Mouse (Mus musculus) ES-Bruce4 (cell line): ENCODE measurements around the gene Esrrg. TPM values are rescaled to one million over a fixed set of nuclear protein-coding genes. Genes with fewer than 3 reads are reported as not detected.

Experiments
- H3K27ac ChIP-seq: 2 replicates; pipeline ENCODE4 v1.5.1; 2012; ENCODE audit warnings: low read length, inconsistent platforms; ENCODE audit not compliant: insufficient read depth
- H3K27me3 ChIP-seq: 2 replicates; pipeline ENCODE4 v1.6.1; 2012; ENCODE audit warnings: mild to moderate bottlenecking, low read length, inconsistent platforms; ENCODE audit not compliant: control insufficient read depth, poor library complexity, insufficient read depth, severe bottlenecking
- H3K36me3 ChIP-seq: 2 replicates; pipeline ENCODE4 v1.6.1; 2012; ENCODE audit warnings: inconsistent platforms, mild to moderate bottlenecking, low read length, moderate library complexity; ENCODE audit not compliant: control insufficient read depth, poor library complexity, insufficient read depth, severe bottlenecking
- H3K4me1 ChIP-seq: one replicate; pipeline ENCODE4 v1.8.1; 2011; ENCODE audit warnings: low read length; ENCODE audit not compliant: control insufficient read depth, insufficient read depth
- H3K4me3 ChIP-seq: 2 replicates; pipeline ENCODE4 v1.5.1; 2011; ENCODE audit warnings: low read depth, mild to moderate bottlenecking, low read length
- H3K9ac ChIP-seq: 2 replicates; pipeline ENCODE4 v1.6.1; 2012; ENCODE audit warnings: low read depth, mild to moderate bottlenecking, inconsistent platforms; ENCODE audit not compliant: poor library complexity, severe bottlenecking
- H3K9me3 ChIP-seq: replicated peaks from 2 replicates; pipeline ENCODE4 v1.6.1; 2012; ENCODE audit warnings: mild to moderate bottlenecking, low read length, inconsistent platforms; ENCODE audit not compliant: control insufficient read depth, poor library complexity, insufficient read depth, severe bottlenecking
- CTCF ChIP-seq: IDR thresholded peaks from one replicate; pipeline ENCODE4 v1.8.1; 2011; ENCODE audit warnings: low read depth, low read length
- EP300 ChIP-seq: IDR thresholded peaks from 2 replicates; pipeline ENCODE4 v1.6.1; 2011; ENCODE audit warnings: low read depth, low read length; ENCODE audit not compliant: insufficient read depth
- POLR2A ChIP-seq: IDR thresholded peaks from one replicate; pipeline ENCODE4 v1.8.1; 2011; ENCODE audit warnings: low read length; ENCODE audit not compliant: insufficient read depth
- polyA plus RNA-seq: library from polyadenylated mRNA; stranded (reverse); fragments of >200 nt; gene quantifications from 2 replicates; pipeline ENCODE4 v1.2.4, GENCODE M21; 2011; ENCODE audit warnings: low read depth; ENCODE audit not compliant: missing spikeins, insufficient read depth, insufficient read length

Gene Esrrg
- polyA plus RNA-seq, 1 experiment = not detected

GRCm38 (mm10) chr1:187823351-187823750 is 214.8 kb downstream of the Esrrg start:
- Histone ChIP-seq H3K36me3 (no peaks in the 10 kb centered on the region), H3K9ac (no peak overlapping the region), H3K27me3 (no peaks in the 10 kb centered on the region), H3K4me3 (no peak overlapping the region), H3K27ac (no peak overlapping the region), H3K4me1 (no peaks in the 10 kb centered on the region), H3K9me3 (no peaks in the 10 kb centered on the region)
- no peak for TF ChIP-seq POLR2A

GRCm38 (mm10) chr1:187825421-187826097 is 217.0 kb downstream of the Esrrg start:
- no peaks in the 10 kb centered on the region for H3K4me1 ChIP-seq
- no peaks in the 10 kb centered on the region for H3K36me3 ChIP-seq
- no peak for TF ChIP-seq CTCF
- TF ChIP-seq POLR2A = no peak
- H3K27me3 ChIP-seq = no peaks in the 10 kb centered on the region
- no peaks in the 10 kb centered on the region for H3K9me3 ChIP-seq
- H3K4me3 ChIP-seq = no peak overlapping the region
- H3K9ac ChIP-seq = no peak overlapping the region
- H3K27ac ChIP-seq = no peak overlapping the region

GRCm38 (mm10) chr1:187826140-187826539 is 217.5 kb downstream of the Esrrg start:
- H3K4me1 ChIP-seq = no peaks in the 10 kb centered on the region
- H3K27ac ChIP-seq = no peak overlapping the region

GRCm38 (mm10) chr1:187826869-187827268 is 218.3 kb downstream of the Esrrg start:
- no peaks in the 10 kb centered on the region for H3K27me3 ChIP-seq
- TF ChIP-seq EP300 = no peak
- no peak for TF ChIP-seq CTCF
- no peak for TF ChIP-seq POLR2A
- H3K36me3 ChIP-seq = no peaks in the 10 kb centered on the region
- H3K27ac ChIP-seq = no peak overlapping the region
- no peaks in the 10 kb centered on the region for H3K4me1 ChIP-seq
- no peak overlapping the region for H3K4me3 ChIP-seq
- no peaks in the 10 kb centered on the region for H3K9me3 ChIP-seq
- H3K9ac ChIP-seq = no peak overlapping the region

More at GRCm38 (mm10) chr1:187826140-187826539, 217.5 kb downstream of the Esrrg start:
- Histone ChIP-seq H3K27me3 (no peaks in the 10 kb centered on the region), H3K9me3 (no peaks in the 10 kb centered on the region), H3K9ac (no peak overlapping the region), H3K36me3 (no peaks in the 10 kb centered on the region), H3K4me3 (no peak overlapping the region)
- no peak for TF ChIP-seq POLR2A
- no peak for TF ChIP-seq CTCF
- TF ChIP-seq EP300 = no peak

GRCm38 (mm10) chr1:187830937-187831336 is 222.3 kb downstream of the Esrrg start:
- Histone ChIP-seq H3K36me3 (no peaks in the 10 kb centered on the region), H3K9ac (no peak overlapping the region), H3K4me3 (no peak overlapping the region), H3K27ac (no peak overlapping the region), H3K4me1 (no peaks in the 10 kb centered on the region), H3K27me3 (no peaks in the 10 kb centered on the region), H3K9me3 (no peaks in the 10 kb centered on the region)
- TF ChIP-seq POLR2A (no peak), CTCF (no peak), EP300 (no peak)

GRCm38 (mm10) chr1:187832851-187833250 is 224.3 kb downstream of the Esrrg start:
- H3K4me1 ChIP-seq = no peaks in the 10 kb centered on the region
- TF ChIP-seq EP300 (no peak), POLR2A (no peak), CTCF (no peak)
- H3K27ac ChIP-seq = no peak overlapping the region
- H3K9me3 ChIP-seq = no peaks in the 10 kb centered on the region
- H3K36me3 ChIP-seq = no peaks in the 10 kb centered on the region
- no peak overlapping the region for H3K4me3 ChIP-seq
- H3K9ac ChIP-seq = no peak overlapping the region
- H3K27me3 ChIP-seq = no peaks in the 10 kb centered on the region
